Mouse (Mus musculus) kidney, adult 2 months (tissue): ENCODE data around the gene Adcy4.

Experiments
- CTCF ChIP-seq: fragments of 200-500 bp; conservative IDR thresholded peaks from 2 replicates; pipeline ENCODE4 v1.5.1; 2011; ENCODE audit warnings: low read depth, mild to moderate bottlenecking, control low read depth, low read length, moderate library complexity, mixed read lengths; ENCODE audit not compliant: insufficient read depth, insufficient read length
- POLR2A ChIP-seq: fragments of 200-500 bp; IDR thresholded peaks from one replicate; pipeline ENCODE4 v1.6.1; 2011; ENCODE audit warnings: low read depth, low read length, control low read depth

DNA sequence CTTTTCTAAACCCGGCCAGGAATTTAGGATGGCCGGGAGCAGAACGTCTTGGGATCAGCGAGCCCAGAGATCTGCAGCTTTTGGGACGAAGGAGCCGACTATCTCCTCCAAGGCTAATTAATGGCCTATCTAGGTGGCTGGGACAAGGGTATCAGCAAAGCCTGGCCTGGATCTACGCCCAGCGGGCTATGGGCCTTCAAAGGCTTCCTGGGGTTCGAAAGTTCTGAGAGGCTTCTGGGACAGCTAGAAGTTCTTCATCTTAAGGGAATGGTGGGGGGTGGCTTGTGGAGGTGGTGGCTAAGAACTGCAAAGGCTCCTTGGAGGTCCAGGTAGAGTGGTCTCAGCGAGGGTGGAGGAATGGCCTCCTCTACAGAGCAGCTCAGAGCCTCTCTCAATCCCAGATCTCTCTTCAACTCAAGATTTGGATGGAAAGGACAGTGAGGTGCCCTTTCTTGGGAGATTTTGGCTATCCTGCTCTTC is 40.1 kb upstream of the Adcy4 start:
- TF ChIP-seq CTCF (no peak), POLR2A (no peak)
